Mouse (Mus musculus) midbrain, embryonic 11.5 days (tissue): Measurements from ENCODE around the gene Smg5. TPM values are rescaled to one million over a fixed set of nuclear protein-coding genes. Genes with fewer than 3 reads are reported as not detected.
A peak's percentile ranks its signal among the peaks of the same experiment; 100 is the strongest.

Experiments
- ATAC-seq: fragments of 200-750 bp; cut with Nextera tagmentation; 2 replicates; pipeline ENCODE4 v1.8.0; 2017; ENCODE audit warnings: moderate TSS enrichment, moderate library complexity; ENCODE audit not compliant: low FRiP score
- DNase-seq: peaks from one replicate; pipeline ENCODE4 v3.0.0; 2015; ENCODE audit warnings: low spot score; ENCODE audit errors: missing footprints
- H3K27ac ChIP-seq: fragments of 300-500 bp; sonication (generic); 2 replicates; pipeline ENCODE4 v1.5.1; 2014; ENCODE audit warnings: low read depth, low read length
- H3K27me3 ChIP-seq: fragments of 300-500 bp; sonication (generic); 2 replicates; pipeline ENCODE4 v1.6.1; 2014; ENCODE audit warnings: mild to moderate bottlenecking, low read length, moderate library complexity, mixed read lengths; ENCODE audit not compliant: control insufficient read depth, insufficient read depth
- H3K36me3 ChIP-seq: fragments of 300-500 bp; sonication (generic); 2 replicates; pipeline ENCODE4 v1.6.1; 2014; ENCODE audit warnings: mild to moderate bottlenecking, low read length, moderate library complexity, mixed read lengths; ENCODE audit not compliant: control insufficient read depth, insufficient read depth
- H3K4me1 ChIP-seq: fragments of 300-500 bp; sonication (generic); 2 replicates; pipeline ENCODE4 v1.6.1; 2014; ENCODE audit warnings: low read length; ENCODE audit not compliant: control insufficient read depth, insufficient read depth
- H3K4me2 ChIP-seq: fragments of 300-500 bp; sonication (generic); 2 replicates; pipeline ENCODE4 v1.6.1; 2014; ENCODE audit warnings: mild to moderate bottlenecking, moderate library complexity
- H3K4me3 ChIP-seq: fragments of 300-500 bp; sonication (generic); 2 replicates; pipeline ENCODE4 v1.5.1; 2014; ENCODE audit warnings: low read depth, low read length
- H3K9ac ChIP-seq: fragments of 300-500 bp; sonication (generic); 2 replicates; pipeline ENCODE4 v1.6.1; 2014; ENCODE audit warnings: low read length
- H3K9me3 ChIP-seq: fragments of 300-500 bp; sonication (generic); 2 replicates; pipeline ENCODE4 v1.6.1; 2016; ENCODE audit warnings: low read length; ENCODE audit not compliant: control insufficient read depth
- WGBS: fragments of 180-500 bp; shearing (Covaris S2); extraction: QIAGEN DNeasy Blood & Tissue Kit; methylation state at CpG from one replicate; pipeline ENCODE4 v1.1.7; 2014; 5-methylcytosine and 5-hydroxymethylcytosine counted together
- polyA plus RNA-seq: library from polyadenylated mRNA; unstranded; fragments of >200 nt; fragmentation: Nextera tagmentation; extraction: Ambion mirVana; gene quantifications from 2 replicates; pipeline ENCODE4 v1.2.1, GENCODE M21; 2014

The Smg5 gene
- polyA plus RNA-seq, 1 experiment from 2014 or later: 46.8 TPM

GRCm38 (mm10) chr3:88403522-88404230 is 67.6 kb downstream of the Smg5 start:
- no peak for ATAC-seq
- Histone ChIP-seq H3K27ac (no peak overlapping the region), H3K36me3 (peaks cover 2% of the 10 kb centered on the region; the same call in 1 of the 2 replicates), H3K4me1 (peaks cover 5% of the 10 kb centered on the region; the same call in 1 of the 2 replicates), H3K27me3 (no peaks in the 10 kb centered on the region), H3K9ac (no peak overlapping the region), H3K4me2 (no peak overlapping the region), H3K9me3 (no peaks in the 10 kb centered on the region), H3K4me3 (no peak overlapping the region)
- DNase-seq: no peak
- 94% methylated on average over 10 of the region's 10 CpGs for WGBS

- peaks cover 3% of the 10 kb centered on the region; the same call in 1 of the 2 replicates for H3K36me3 ChIP-seq
- no peak overlapping the region for H3K4me2 ChIP-seq
- no peak overlapping the region for H3K27ac ChIP-seq
- 2% methylated on average over 2 of the region's 2 CpGs for WGBS
- peaks cover 18% of the 10 kb centered on the region for H3K4me1 ChIP-seq
- no peaks in the 10 kb centered on the region for H3K9me3 ChIP-seq
- no peak overlapping the region for H3K9ac ChIP-seq
- DNase-seq: peak; percentile 95
- no peaks in the 10 kb centered on the region for H3K27me3 ChIP-seq
- no peak overlapping the region for H3K4me3 ChIP-seq
- ATAC-seq: no peak
These were observed 71.0 kb downstream of the Smg5 start for GRCm38 (mm10) chr3:88407090-88407489.

GRCm38 (mm10) chr3:88407529-88407928 is 71.5 kb downstream of the Smg5 start:
- WGBS: 66% methylated on average over 7 of the region's 7 CpGs
- DNase-seq (no peak), ATAC-seq (no peak)
- H3K9me3 ChIP-seq: no peaks in the 10 kb centered on the region
- no peaks in the 10 kb centered on the region for H3K27me3 ChIP-seq
- H3K9ac ChIP-seq: no peak overlapping the region
- H3K4me2 ChIP-seq: no peak overlapping the region
- H3K4me3 ChIP-seq: no peak overlapping the region
- peaks cover 5% of the 10 kb centered on the region; the same call in 1 of the 2 replicates for H3K36me3 ChIP-seq
- peaks cover 18% of the 10 kb centered on the region for H3K4me1 ChIP-seq
- no peak overlapping the region for H3K27ac ChIP-seq

GRCm38 (mm10) chr3:88408953-88409352 is 72.9 kb downstream of the Smg5 start:
- peak overlapping the region; percentile 52 for H3K4me3 ChIP-seq
- H3K9ac ChIP-seq: peak overlapping the region; percentile 80
- 66% methylated on average over 5 of the region's 5 CpGs for WGBS
- no peaks in the 10 kb centered on the region for H3K9me3 ChIP-seq
- peaks cover 18% of the 10 kb centered on the region for H3K4me1 ChIP-seq
- no peaks in the 10 kb centered on the region for H3K27me3 ChIP-seq
- no peak overlapping the region for H3K27ac ChIP-seq
- ATAC-seq (no peak), DNase-seq (no peak)
- H3K36me3 ChIP-seq: peaks cover 3% of the 10 kb centered on the region; the same call in 1 of the 2 replicates
- H3K4me2 ChIP-seq: peak overlapping the region; percentile 66

- peak within 1 kb of the TSS; percentile 80 for H3K9ac ChIP-seq
- ATAC-seq (peak; percentile 93), DNase-seq (peak; percentile 99)
- peaks cover 3% of the 10 kb centered on the region; the same call in 1 of the 2 replicates for H3K36me3 ChIP-seq
- no peaks in the 10 kb centered on the region for H3K27me3 ChIP-seq
- peaks cover 18% of the 10 kb centered on the region for H3K4me1 ChIP-seq
- peak within 1 kb of the TSS; percentile 66 for H3K4me2 ChIP-seq
- H3K9me3 ChIP-seq: no peaks in the 10 kb centered on the region
- H3K27ac ChIP-seq: peak within 1 kb of the TSS; percentile 82
- under 1% methylated on average over 54 of the region's 54 CpGs for WGBS
- peak within 1 kb of the TSS; percentile 52 for H3K4me3 ChIP-seq
These were observed 73.9 kb downstream of the Smg5 start, which contains the start of gene Pmf1 for GRCm38 (mm10) chr3:88409741-88410644. Gene Pmf1, minus strand, starts transcription at chr3:88410331.

- no peak for ATAC-seq
- Histone ChIP-seq H3K27me3 (no peaks in the 10 kb centered on the region), H3K4me1 (peaks cover 18% of the 10 kb centered on the region), H3K9ac (peak overlapping the region; percentile 80), H3K27ac (peak overlapping the region; percentile 4; the same call in 1 of the 2 replicates), H3K36me3 (peaks cover 3% of the 10 kb centered on the region; the same call in 1 of the 2 replicates), H3K4me2 (peak overlapping the region; percentile 66), H3K4me3 (peak overlapping the region; percentile 52), H3K9me3 (no peaks in the 10 kb centered on the region)
- no peak for DNase-seq
- WGBS: 26% methylated on average over 7 of the region's 7 CpGs
These were observed 74.6 kb downstream of the Smg5 start for GRCm38 (mm10) chr3:88410645-88411031.

- no peaks in the 10 kb centered on the region for H3K9me3 ChIP-seq
- ATAC-seq (no peak), DNase-seq (no peak)
- H3K4me1 ChIP-seq: peaks cover 18% of the 10 kb centered on the region
- no peak overlapping the region for H3K9ac ChIP-seq
- 94% methylated on average over 4 of the region's 4 CpGs for WGBS
- H3K27ac ChIP-seq: no peak overlapping the region
- peaks cover 3% of the 10 kb centered on the region; the same call in 1 of the 2 replicates for H3K36me3 ChIP-seq
- no peak overlapping the region for H3K4me2 ChIP-seq
- H3K27me3 ChIP-seq: no peaks in the 10 kb centered on the region
- H3K4me3 ChIP-seq: no peak overlapping the region
These were observed 75.6 kb downstream of the Smg5 start for GRCm38 (mm10) chr3:88411681-88412080.
